Mouse (Mus musculus): ENCODE measurements around the gene Cd99l2. TPM values are rescaled to one million over a fixed set of nuclear protein-coding genes. Genes with fewer than 3 reads are reported as not detected.
A peak's percentile ranks its signal among the peaks of the same experiment; 100 is the strongest.

Gene Cd99l2
- polyA plus RNA-seq (2012; rRNA removed): 3.5 and 4.7 TPM in 2 replicates

DNA sequence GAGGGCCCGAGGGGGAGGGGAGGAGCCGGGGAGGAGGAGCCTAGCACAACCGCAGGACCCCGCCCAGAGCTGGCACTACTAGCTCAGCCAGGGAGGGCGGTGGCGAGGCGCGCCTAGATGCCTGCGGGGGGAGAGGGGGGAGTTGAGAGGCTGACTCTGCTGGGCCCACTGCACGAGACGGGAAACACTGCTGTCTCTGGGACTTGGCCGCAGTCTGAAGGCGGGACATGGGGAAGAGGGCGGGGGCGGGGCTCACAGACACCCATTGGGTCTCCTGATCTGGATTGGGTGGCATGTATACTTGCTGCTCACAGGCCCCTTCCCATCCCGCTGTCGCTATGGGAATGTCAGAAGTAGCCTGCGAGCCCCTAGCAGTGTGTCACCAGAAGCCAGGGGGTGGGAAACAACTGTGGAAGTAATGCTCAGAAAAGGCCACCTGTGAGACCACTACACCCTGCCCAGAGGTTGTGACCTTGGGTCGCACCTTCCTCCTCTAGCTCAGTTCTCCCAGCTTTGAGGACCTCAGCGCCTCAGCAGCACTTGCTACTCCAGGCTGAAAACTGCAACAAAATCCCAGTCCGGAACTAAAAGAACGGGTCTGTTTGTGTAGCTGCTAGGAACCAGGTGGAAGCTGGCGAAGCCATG is at the start of gene Cd99l2:
Gene Cd99l2, minus strand, starts transcription at position 216 of the 645 bp plus-strand sequence.
- Histone ChIP-seq H3K4me1 (ENCODE audit: control insufficient read depth, insufficient read depth, low read length) (peaks cover 4% of the 10 kb centered on the region), H3K27me3 (ENCODE audit: control insufficient read depth, insufficient read depth, low read length) (no peaks in the 10 kb centered on the region), H3K27ac (ENCODE audit: control insufficient read depth, insufficient read depth, low read depth, low read length) (peak within 1 kb of the TSS; percentile 83), H3K4me3 (ENCODE audit: control insufficient read depth, low read depth, low read length) (peak within 1 kb of the TSS; percentile 85), H3K36me3 (ENCODE audit: control insufficient read depth, insufficient read depth, low read length) (no peaks in the 10 kb centered on the region)
- TF ChIP-seq POLR2A (IDR thresholded peaks at IDR 0.05; ENCODE audit: control insufficient read depth, low read depth, low read length) (no peak), CTCF (IDR thresholded peaks at IDR 0.05; ENCODE audit: control insufficient read depth, insufficient read depth, insufficient replicate concordance, low read depth, low read length) (no peak)

DNA sequence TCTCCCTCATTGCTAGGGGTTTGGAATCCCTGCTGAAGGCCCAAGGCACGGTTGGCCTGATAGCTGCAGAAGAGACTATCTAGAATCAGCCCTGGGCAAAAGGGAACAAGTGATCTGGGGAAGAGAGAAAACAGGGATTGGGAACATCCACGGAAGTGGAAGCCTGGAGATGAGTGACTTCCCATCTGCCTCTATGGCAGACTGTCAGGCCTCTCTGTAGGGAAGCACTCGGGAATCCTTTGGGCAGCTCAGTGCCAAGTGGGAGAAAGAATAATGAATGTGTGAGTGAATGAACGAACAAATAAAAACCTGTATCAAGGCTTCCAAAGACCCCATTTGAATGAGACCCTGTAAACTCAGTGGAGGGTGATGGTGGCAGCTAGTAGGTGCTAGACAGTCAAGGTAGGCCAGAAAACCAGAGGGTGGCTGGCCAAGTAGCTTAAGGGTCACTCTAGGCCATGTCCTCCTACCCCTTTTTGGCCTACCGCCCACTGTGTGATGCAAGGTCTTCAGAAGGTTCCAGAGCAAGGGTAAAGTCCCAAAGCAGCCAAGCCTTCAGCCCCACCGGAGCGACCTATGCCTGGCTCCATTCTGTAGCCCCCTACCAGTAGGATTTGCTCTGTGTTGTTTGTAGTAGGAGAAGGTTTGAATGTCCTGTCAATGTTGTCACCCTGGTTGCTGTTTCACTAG is 48.3 kb upstream of the Cd99l2 start:
- H3K27me3 ChIP-seq (ENCODE audit: control insufficient read depth, insufficient read depth, low read length): no peaks in the 10 kb centered on the region
- H3K36me3 ChIP-seq (ENCODE audit: control insufficient read depth, insufficient read depth, low read length): no peaks in the 10 kb centered on the region
- TF ChIP-seq POLR2A (IDR thresholded peaks at IDR 0.05; ENCODE audit: control insufficient read depth, low read depth, low read length) (no peak), CTCF (IDR thresholded peaks at IDR 0.05; ENCODE audit: control insufficient read depth, insufficient read depth, insufficient replicate concordance, low read depth, low read length) (no peak)
- no peak overlapping the region for H3K4me3 ChIP-seq (ENCODE audit: control insufficient read depth, low read depth, low read length)
- H3K27ac ChIP-seq (ENCODE audit: control insufficient read depth, insufficient read depth, low read depth, low read length): no peak overlapping the region
- H3K4me1 ChIP-seq (ENCODE audit: control insufficient read depth, insufficient read depth, low read length): no peaks in the 10 kb centered on the region

DNA sequence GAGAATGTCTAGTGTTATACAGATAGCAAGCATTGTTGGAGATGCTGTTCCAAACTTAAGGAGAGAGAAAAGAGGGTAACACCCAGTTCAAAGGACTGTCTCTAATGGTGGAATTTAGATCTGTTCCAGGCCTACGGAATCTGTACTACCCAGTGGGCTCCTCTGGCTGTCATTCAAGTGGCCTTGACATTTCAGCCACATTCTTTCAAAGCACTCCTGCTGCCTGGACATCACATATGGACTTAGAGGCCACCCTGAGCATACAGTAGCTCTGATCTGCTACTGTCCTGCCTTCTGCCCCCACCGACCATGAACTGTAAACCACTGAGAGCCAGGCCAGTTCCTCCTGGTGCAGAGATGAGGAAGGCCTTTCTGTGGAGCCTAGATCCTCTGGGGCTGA is 45.1 kb upstream of the Cd99l2 start:
- no peaks in the 10 kb centered on the region for H3K27me3 ChIP-seq (ENCODE audit: control insufficient read depth, insufficient read depth, low read length)
- no peak overlapping the region for H3K4me3 ChIP-seq (ENCODE audit: control insufficient read depth, low read depth, low read length)
- no peaks in the 10 kb centered on the region for H3K36me3 ChIP-seq (ENCODE audit: control insufficient read depth, insufficient read depth, low read length)
- TF ChIP-seq CTCF (IDR thresholded peaks at IDR 0.05; ENCODE audit: control insufficient read depth, insufficient read depth, insufficient replicate concordance, low read depth, low read length) (no peak), POLR2A (IDR thresholded peaks at IDR 0.05; ENCODE audit: control insufficient read depth, low read depth, low read length) (no peak)
- no peaks in the 10 kb centered on the region for H3K4me1 ChIP-seq (ENCODE audit: control insufficient read depth, insufficient read depth, low read length)
- H3K27ac ChIP-seq (ENCODE audit: control insufficient read depth, insufficient read depth, low read depth, low read length): no peak overlapping the region

DNA sequence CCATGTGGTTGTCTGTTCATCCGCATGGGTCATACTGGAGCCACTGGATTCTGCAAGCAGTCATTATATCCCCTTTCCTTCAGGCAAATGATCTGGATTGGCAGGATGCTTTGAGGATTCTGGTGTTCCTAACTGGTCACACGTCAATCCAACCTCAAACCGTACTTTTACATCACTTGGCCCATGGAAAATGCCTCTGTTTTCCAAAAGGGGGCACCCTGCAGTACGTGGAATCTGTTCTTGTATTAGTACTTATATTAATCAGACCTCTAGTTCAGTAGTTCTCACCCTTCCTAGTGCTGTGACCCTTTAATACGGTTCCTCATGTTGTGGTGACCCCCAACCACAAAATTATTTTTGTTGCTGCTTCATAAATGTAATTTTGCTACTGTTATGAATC is 41.5 kb upstream of the Cd99l2 start:
- H3K36me3 ChIP-seq (ENCODE audit: control insufficient read depth, insufficient read depth, low read length): no peaks in the 10 kb centered on the region
- H3K27me3 ChIP-seq (ENCODE audit: control insufficient read depth, insufficient read depth, low read length): no peaks in the 10 kb centered on the region
- H3K4me1 ChIP-seq (ENCODE audit: control insufficient read depth, insufficient read depth, low read length): no peaks in the 10 kb centered on the region
- no peak overlapping the region for H3K27ac ChIP-seq (ENCODE audit: control insufficient read depth, insufficient read depth, low read depth, low read length)
- TF ChIP-seq POLR2A (IDR thresholded peaks at IDR 0.05; ENCODE audit: control insufficient read depth, low read depth, low read length) (no peak), CTCF (IDR thresholded peaks at IDR 0.05; ENCODE audit: control insufficient read depth, insufficient read depth, insufficient replicate concordance, low read depth, low read length) (no peak)
- no peak overlapping the region for H3K4me3 ChIP-seq (ENCODE audit: control insufficient read depth, low read depth, low read length)

DNA sequence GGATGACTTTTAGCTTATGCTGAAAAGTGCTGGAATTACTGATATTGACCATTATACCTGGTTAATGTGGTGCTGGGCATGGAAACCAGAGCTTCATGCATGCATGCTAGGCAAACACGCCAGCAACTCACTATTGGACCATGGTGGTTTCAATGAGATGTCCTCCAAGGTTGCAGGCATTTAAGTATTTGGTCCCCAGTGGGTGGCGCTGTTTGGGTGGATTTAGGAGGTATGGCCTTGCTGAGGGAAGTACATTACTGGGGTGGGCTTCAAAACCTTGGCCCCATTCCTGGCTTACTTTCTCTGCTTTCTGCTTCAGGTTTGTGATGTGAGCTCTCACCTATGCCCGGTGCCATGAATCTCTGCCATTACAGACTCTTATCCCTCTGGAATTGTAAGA is 40.0 kb upstream of the Cd99l2 start:
- TF ChIP-seq CTCF (IDR thresholded peaks at IDR 0.05; ENCODE audit: control insufficient read depth, insufficient read depth, insufficient replicate concordance, low read depth, low read length): no peak
- H3K27me3 ChIP-seq (ENCODE audit: control insufficient read depth, insufficient read depth, low read length): no peaks in the 10 kb centered on the region
- H3K36me3 ChIP-seq (ENCODE audit: control insufficient read depth, insufficient read depth, low read length): no peaks in the 10 kb centered on the region
- no peak overlapping the region for H3K27ac ChIP-seq (ENCODE audit: control insufficient read depth, insufficient read depth, low read depth, low read length)
- H3K4me3 ChIP-seq (ENCODE audit: control insufficient read depth, low read depth, low read length): no peak overlapping the region
- H3K4me1 ChIP-seq (ENCODE audit: control insufficient read depth, insufficient read depth, low read length): no peaks in the 10 kb centered on the region

DNA sequence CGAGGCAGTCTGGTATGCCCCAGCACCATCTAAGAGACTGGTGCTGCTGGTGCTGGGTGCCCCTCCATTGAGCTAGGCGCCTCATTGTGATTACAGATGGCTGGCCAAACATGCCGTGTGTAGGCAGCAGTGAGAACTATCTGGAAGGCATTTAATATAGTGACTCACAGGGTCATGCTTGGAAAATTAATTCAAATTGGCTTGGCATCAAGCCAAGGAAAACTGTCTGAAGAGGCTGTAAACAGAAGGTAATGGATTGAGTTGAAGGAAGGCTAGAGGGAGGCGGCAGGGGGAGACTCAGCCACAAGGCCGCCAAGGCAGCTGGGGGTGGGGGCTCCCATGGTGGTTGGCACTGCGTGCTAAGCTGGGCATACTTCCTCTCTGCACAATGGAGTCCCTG is 36.0 kb upstream of the Cd99l2 start:
- Histone ChIP-seq H3K27ac (ENCODE audit: control insufficient read depth, insufficient read depth, low read depth, low read length) (no peak overlapping the region), H3K4me3 (ENCODE audit: control insufficient read depth, low read depth, low read length) (no peak overlapping the region), H3K36me3 (ENCODE audit: control insufficient read depth, insufficient read depth, low read length) (no peaks in the 10 kb centered on the region), H3K27me3 (ENCODE audit: control insufficient read depth, insufficient read depth, low read length) (no peaks in the 10 kb centered on the region), H3K4me1 (ENCODE audit: control insufficient read depth, insufficient read depth, low read length) (no peaks in the 10 kb centered on the region)
- TF ChIP-seq CTCF (IDR thresholded peaks at IDR 0.05; ENCODE audit: control insufficient read depth, insufficient read depth, insufficient replicate concordance, low read depth, low read length): no peak
- TF ChIP-seq POLR2A (IDR thresholded peaks at IDR 0.05; ENCODE audit: control insufficient read depth, low read depth, low read length): no peak

DNA sequence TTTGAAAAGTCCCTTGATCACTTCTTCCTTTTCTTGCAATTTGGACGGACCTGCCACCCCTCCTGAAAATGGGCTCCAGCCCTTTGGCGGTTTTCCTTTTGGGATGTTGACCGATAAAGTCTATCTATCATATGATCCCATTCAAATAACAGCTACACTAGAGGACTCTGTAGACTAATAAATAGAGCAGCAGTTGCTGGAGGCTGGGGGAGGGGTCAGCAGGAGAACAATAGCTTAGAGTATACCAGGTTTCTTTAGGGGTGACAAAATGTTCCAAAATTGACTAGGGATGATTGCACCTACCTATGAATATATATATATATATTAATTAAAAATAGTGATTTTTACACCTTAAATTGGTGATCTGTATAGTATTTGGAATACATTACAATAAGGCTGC is 35.5 kb upstream of the Cd99l2 start:
- no peak overlapping the region for H3K4me3 ChIP-seq (ENCODE audit: control insufficient read depth, low read depth, low read length)
- no peaks in the 10 kb centered on the region for H3K4me1 ChIP-seq (ENCODE audit: control insufficient read depth, insufficient read depth, low read length)
- no peak overlapping the region for H3K27ac ChIP-seq (ENCODE audit: control insufficient read depth, insufficient read depth, low read depth, low read length)
- TF ChIP-seq POLR2A (IDR thresholded peaks at IDR 0.05; ENCODE audit: control insufficient read depth, low read depth, low read length) (no peak), CTCF (IDR thresholded peaks at IDR 0.05; ENCODE audit: control insufficient read depth, insufficient read depth, insufficient replicate concordance, low read depth, low read length) (no peak)
- H3K27me3 ChIP-seq (ENCODE audit: control insufficient read depth, insufficient read depth, low read length): no peaks in the 10 kb centered on the region
- H3K36me3 ChIP-seq (ENCODE audit: control insufficient read depth, insufficient read depth, low read length): no peaks in the 10 kb centered on the region
